Mouse (Mus musculus): ENCODE measurements around the gene Anks1.
A peak's percentile ranks its signal among the peaks of the same experiment; 100 is the strongest.
"Not testable (repeated sequence)": the region's sequence is repeated elsewhere in the genome, so short reads cannot be mapped to it uniquely, and the experiment has no call there.

The Anks1 gene

GRCm38 (mm10) chr17:27966508-27967021, 57.5 kb downstream of the Anks1 start:
- DNase-seq (ENCODE audit: low spot score in 2 of 2): no peak

- DNase-seq (ENCODE audit: low spot score in 2 of 2): no peak
Observed at GRCm38 (mm10) chr17:27967529-27967928, 58.4 kb downstream of the Anks1 start.

- DNase-seq (ENCODE audit: low spot score in 2 of 2): no peak
Observed at GRCm38 (mm10) chr17:27968033-27968750, 59.1 kb downstream of the Anks1 start.

GRCm38 (mm10) chr17:27968903-27969302, 59.8 kb downstream of the Anks1 start:
- no peak for DNase-seq (ENCODE audit: low spot score in 2 of 2)

- DNase-seq (ENCODE audit: low spot score in 2 of 2): no peak
Observed at GRCm38 (mm10) chr17:27969365-27969764, 60.3 kb downstream of the Anks1 start.

GRCm38 (mm10) chr17:27969896-27970295, 60.8 kb downstream of the Anks1 start:
- no peak for DNase-seq (ENCODE audit: low spot score in 2 of 2)

- no peak for DNase-seq (ENCODE audit: low spot score in 2 of 2)
Observed at GRCm38 (mm10) chr17:27970305-27970704, 61.2 kb downstream of the Anks1 start.

GRCm38 (mm10) chr17:27971496-27971895, 62.4 kb downstream of the Anks1 start:
- peak; percentile 46 to 50 for DNase-seq (ENCODE audit: low spot score in 2 of 2)

GRCm38 (mm10) chr17:27973337-27973736, 64.2 kb downstream of the Anks1 start:
- no peak for DNase-seq (ENCODE audit: low spot score in 2 of 2)

- DNase-seq (ENCODE audit: low spot score in 2 of 2): no peak
Observed at GRCm38 (mm10) chr17:27976266-27976665, 67.2 kb downstream of the Anks1 start.

GRCm38 (mm10) chr17:27977008-27977636, 68.0 kb downstream of the Anks1 start:
- DNase-seq (ENCODE audit: low spot score in 2 of 2): no peak

- DNase-seq (ENCODE audit: low spot score in 2 of 2): no peak
Observed at GRCm38 (mm10) chr17:27980391-27980955, 71.4 kb downstream of the Anks1 start.

GRCm38 (mm10) chr17:27981451-27982069, 72.5 kb downstream of the Anks1 start:
- DNase-seq (ENCODE audit: low spot score in 2 of 2): no peak

- not testable (repeated sequence) for DNase-seq (ENCODE audit: low spot score in 2 of 2)
Observed at GRCm38 (mm10) chr17:27982070-27982457, 73.0 kb downstream of the Anks1 start.

- DNase-seq (ENCODE audit: low spot score in 2 of 2): no peak
Observed at GRCm38 (mm10) chr17:27982712-27983266, 73.7 kb downstream of the Anks1 start.

GRCm38 (mm10) chr17:27984421-27984820, 75.3 kb downstream of the Anks1 start:
- DNase-seq (ENCODE audit: low spot score in 2 of 2): no peak

GRCm38 (mm10) chr17:27986106-27986505, 77.0 kb downstream of the Anks1 start:
- no peak for DNase-seq (ENCODE audit: low spot score in 2 of 2)

GRCm38 (mm10) chr17:27989807-27990542, 80.9 kb downstream of the Anks1 start:
- peak; percentile 71 to 72 for DNase-seq (ENCODE audit: low spot score in 2 of 2)

- DNase-seq (ENCODE audit: low spot score in 2 of 2): no peak
Observed at GRCm38 (mm10) chr17:27994001-27994944, 85.2 kb downstream of the Anks1 start.

- no peak for DNase-seq (ENCODE audit: low spot score in 2 of 2)
Observed at GRCm38 (mm10) chr17:27996320-27996719, 87.2 kb downstream of the Anks1 start.
